Mouse (Mus musculus) C2C12 (cell line): Measurements from ENCODE around the gene Nrde2.

Experiments
- CTCF ChIP-seq: IDR thresholded peaks from one replicate; pipeline ENCODE4 v1.5.1; 2011; ENCODE audit not compliant: control insufficient read depth, insufficient read depth, insufficient read length
- MYOD1 ChIP-seq: IDR thresholded peaks from one replicate; pipeline ENCODE4 v1.6.1; 2011; ENCODE audit warnings: low read depth; ENCODE audit not compliant: control insufficient read depth, insufficient read length
- USF1 ChIP-seq: IDR thresholded peaks from one replicate; pipeline ENCODE4 v1.6.1; 2011; ENCODE audit warnings: low read depth, mild to moderate bottlenecking, control low read depth, moderate library complexity

- TF ChIP-seq CTCF (peak; percentile 34), USF1 (no peak), MYOD1 (peak; percentile 12)
Observed at GRCm38 (mm10) chr12:100106275-100106895, 53.1 kb downstream of the Nrde2 start.
